ENCODE assay signal across 20 mouse cellular contexts in genomic region chr13:39489806-39490205, GRCm38 (mm10).
DNase-seq lines count a peak whose midpoint lies in the region; ATAC-seq and TF ChIP-seq lines count a peak whose summit lies in the region.
"Had no signal": no experiment of that assay in that cellular context is flagged by ENCODE, and none has a peak within 500 bp of the region (broad histone marks: within the 10 kb centered on the region; RNA-seq: fewer than 3 reads in every experiment).

No protein-coding gene starts in this region.

- 64% methylated on average over 7 of the region's 7 CpGs for WGBS in embryonic facial prominence, embryonic 14.5 days
- WGBS in embryonic facial prominence, embryonic 10.5 days = 81% methylated on average over 7 of the region's 7 CpGs
- WGBS in liver, adult 2 months = 51% methylated on average over 7 of the region's 7 CpGs
- WGBS in liver, embryonic 11.5 days = 79% methylated on average over 7 of the region's 7 CpGs
- WGBS in midbrain, embryonic 13.5 days = 74% methylated on average over 7 of the region's 7 CpGs

- H3K4me1 ChIP-seq in embryonic facial prominence, embryonic 14.5 days (ENCODE audit: control insufficient read depth, insufficient read depth, low read length) = no peaks in the 10 kb centered on the region
- H3K4me1 ChIP-seq in embryonic facial prominence, embryonic 10.5 days = no peaks in the 10 kb centered on the region
- no peaks in the 10 kb centered on the region for H3K4me1 ChIP-seq in liver, adult 2 months (ENCODE audit: control insufficient read depth, insufficient read depth, low read length)
- H3K4me1 ChIP-seq in liver, embryonic 11.5 days (replicated peaks; ENCODE audit: control insufficient read depth, insufficient read depth, low read length) = no peaks in the 10 kb centered on the region
- no peaks in the 10 kb centered on the region for H3K4me1 ChIP-seq in midbrain, embryonic 13.5 days (replicated peaks)
- H3K4me1 ChIP-seq: embryonic facial prominence, embryonic 15.5 days; heart, embryonic 15.5 days had no signal

- H3K79me2 ChIP-seq in liver, adult 2 months (ENCODE audit: control insufficient read depth, insufficient read depth, low read length) = no peaks in the 10 kb centered on the region

- H3K27ac ChIP-seq in embryonic facial prominence, embryonic 14.5 days (replicated peaks; ENCODE audit: low read depth, low read length) = no peak overlapping the region
- no peak overlapping the region for H3K27ac ChIP-seq in embryonic facial prominence, embryonic 10.5 days (replicated peaks)
- no peak overlapping the region for H3K27ac ChIP-seq in liver, adult 2 months (replicated peaks; ENCODE audit: insufficient read depth, low read depth, low read length)
- no peak overlapping the region for H3K27ac ChIP-seq in liver, embryonic 11.5 days (ENCODE audit: low read depth, low read length)
- no peak overlapping the region for H3K27ac ChIP-seq in midbrain, embryonic 13.5 days
- H3K27ac ChIP-seq: embryonic facial prominence, embryonic 15.5 days; heart, adult 2 months; heart, embryonic 15.5 days; hindbrain, embryonic 14.5 days had no signal

- no peak overlapping the region for H3K9ac ChIP-seq in embryonic facial prominence, embryonic 14.5 days (ENCODE audit: low read depth, low read length)
- no peak overlapping the region for H3K9ac ChIP-seq in liver, adult 2 months (ENCODE audit: low read depth, low read length)
- H3K9ac ChIP-seq in liver, embryonic 11.5 days (ENCODE audit: low read depth, low read length) = no peak overlapping the region
- no peak overlapping the region for H3K9ac ChIP-seq in midbrain, embryonic 13.5 days (replicated peaks)
- H3K9ac ChIP-seq: embryonic facial prominence, embryonic 15.5 days; heart, embryonic 15.5 days; hindbrain, embryonic 14.5 days had no signal

- TF ChIP-seq CTCF in liver, adult 2 months (IDR thresholded peaks at IDR 0.05; ENCODE audit: low read depth, low read length) = no peak

- H3K36me3 ChIP-seq in embryonic facial prominence, embryonic 14.5 days (ENCODE audit: control insufficient read depth, insufficient read depth, low read length) = no peaks in the 10 kb centered on the region
- no peaks in the 10 kb centered on the region for H3K36me3 ChIP-seq in embryonic facial prominence, embryonic 10.5 days (replicated peaks)
- H3K36me3 ChIP-seq in liver, adult 2 months (ENCODE audit: control insufficient read depth, insufficient read depth, low read length) = no peaks in the 10 kb centered on the region
- H3K36me3 ChIP-seq in liver, embryonic 11.5 days (ENCODE audit: control insufficient read depth, insufficient read depth, low read length) = no peaks in the 10 kb centered on the region
- no peaks in the 10 kb centered on the region for H3K36me3 ChIP-seq in midbrain, embryonic 13.5 days
- H3K36me3 ChIP-seq: embryonic facial prominence, embryonic 15.5 days; heart, embryonic 15.5 days had no signal

- no peak overlapping the region for H3K4me2 ChIP-seq in embryonic facial prominence, embryonic 14.5 days (ENCODE audit: low read depth, low read length)
- H3K4me2 ChIP-seq in liver, embryonic 11.5 days = no peak overlapping the region
- no peak overlapping the region for H3K4me2 ChIP-seq in midbrain, embryonic 13.5 days (replicated peaks)
- H3K4me2 ChIP-seq: embryonic facial prominence, embryonic 15.5 days; heart, embryonic 11.5 days; heart, embryonic 15.5 days; hindbrain, embryonic 14.5 days had no signal

- no peaks in the 10 kb centered on the region for H3K27me3 ChIP-seq in embryonic facial prominence, embryonic 14.5 days (replicated peaks; ENCODE audit: control insufficient read depth, insufficient read depth, low read length)
- H3K27me3 ChIP-seq in embryonic facial prominence, embryonic 10.5 days (replicated peaks; ENCODE audit: low read depth, poor library complexity, severe bottlenecking) = no peaks in the 10 kb centered on the region
- H3K27me3 ChIP-seq in liver, adult 2 months (ENCODE audit: control insufficient read depth, insufficient read depth, low read length) = no peaks in the 10 kb centered on the region
- H3K27me3 ChIP-seq in liver, embryonic 11.5 days (replicated peaks; ENCODE audit: control insufficient read depth, insufficient read depth, low read length) = no peaks in the 10 kb centered on the region
- no peaks in the 10 kb centered on the region for H3K27me3 ChIP-seq in midbrain, embryonic 13.5 days
- H3K27me3 ChIP-seq: embryonic facial prominence, embryonic 15.5 days; heart, embryonic 15.5 days had no signal

- H3K9me3 ChIP-seq in embryonic facial prominence, embryonic 14.5 days (ENCODE audit: control insufficient read depth, low read length) = no peaks in the 10 kb centered on the region
- no peaks in the 10 kb centered on the region for H3K9me3 ChIP-seq in embryonic facial prominence, embryonic 10.5 days
- H3K9me3 ChIP-seq in liver, embryonic 11.5 days (ENCODE audit: control insufficient read depth, low read length) = no peaks in the 10 kb centered on the region
- H3K9me3 ChIP-seq in midbrain, embryonic 13.5 days = no peaks in the 10 kb centered on the region
- H3K9me3 ChIP-seq: embryonic facial prominence, embryonic 15.5 days; heart, embryonic 15.5 days had no signal

- ATAC-seq in embryonic facial prominence, embryonic 14.5 days (ENCODE audit: low read depth) = no peak
- ATAC-seq in liver, embryonic 11.5 days (replicated peaks; ENCODE audit: low FRiP score) = no peak
- no peak for ATAC-seq in midbrain, embryonic 13.5 days
- ATAC-seq: forebrain, embryonic 16.5 days had no signal

- H3K4me3 ChIP-seq in embryonic facial prominence, embryonic 14.5 days (ENCODE audit: low read depth, low read length) = no peak overlapping the region
- H3K4me3 ChIP-seq in embryonic facial prominence, embryonic 10.5 days = no peak overlapping the region
- H3K4me3 ChIP-seq in liver, adult 2 months (ENCODE audit: insufficient read depth, low read depth, low read length) = no peak overlapping the region
- H3K4me3 ChIP-seq in liver, embryonic 11.5 days (ENCODE audit: low read depth, low read length) = no peak overlapping the region
- no peak overlapping the region for H3K4me3 ChIP-seq in midbrain, embryonic 13.5 days (replicated peaks)
- H3K4me3 ChIP-seq: embryonic facial prominence, embryonic 15.5 days; erythroblast, embryonic 14.5 days; heart, adult 2 months; heart, embryonic 15.5 days had no signal

- TF ChIP-seq POLR2A in liver, adult 2 months (IDR thresholded peaks at IDR 0.05; ENCODE audit: extremely low read depth, insufficient read depth, low read length) = no peak

- peak; percentile 11 for DNase-seq in embryonic facial prominence, embryonic 14.5 days (ENCODE audit: low spot score)
- DNase-seq in embryonic facial prominence, embryonic 10.5 days (ENCODE audit: low spot score) = no peak
- DNase-seq in liver, adult 2 months (ENCODE audit: extremely low read depth, low read depth, low spot score) = peak; percentile 20
- no peak for DNase-seq in liver, embryonic 11.5 days (ENCODE audit: low spot score)
- DNase-seq in fat pad, adult 2 months (ENCODE audit: extremely low read depth, low read depth, low spot score) = peak; percentile 81
- DNase-seq: adrenal gland, adult 2 months; adrenal gland, postnatal 25 days; cerebellum, adult 18-20 months; cerebellum, adult 9-11 months; cerebellum, postnatal 36 days; gastrocnemius, postnatal 10 days; heart, adult 2 months; heart, postnatal 14 days had no signal

Comparison
In these comparisons a context has a peak if more than half of its experiments do, and no peak if none do; other contexts are left out.
1. DNase-seq: peak in embryonic facial prominence, embryonic 14.5 days (single experiment), liver, adult 2 months (single experiment) and fat pad, adult 2 months (single experiment); none in embryonic facial prominence, embryonic 10.5 days (single experiment) and liver, embryonic 11.5 days (single experiment).